Mouse (Mus musculus) brain, embryonic 14.5 days (tissue): ENCODE measurements around the gene Mef2b.

Experiments
- CTCF ChIP-seq: fragments of 200-500 bp; IDR thresholded peaks from 2 replicates; pipeline ENCODE4 v1.5.1; 2012; ENCODE audit warnings: inconsistent platforms, mild to moderate bottlenecking, moderate library complexity, borderline replicate concordance; ENCODE audit not compliant: insufficient read depth, insufficient read length; ENCODE audit errors: extremely low read depth
- POLR2A ChIP-seq: fragments of 200-500 bp; IDR thresholded peaks from 2 replicates; pipeline ENCODE4 v1.6.1; 2012; ENCODE audit warnings: mild to moderate bottlenecking, inconsistent platforms, borderline replicate concordance; ENCODE audit not compliant: poor library complexity, insufficient read depth, insufficient read length, severe bottlenecking; ENCODE audit errors: extremely low read depth

GRCm38 (mm10) chr8:70214411-70214810, 74.9 kb downstream of the Mef2b start:
- TF ChIP-seq CTCF (no peak), POLR2A (no peak)
